Mouse (Mus musculus) kidney, adult 2 months (tissue): ENCODE data around the gene Tgoln1.

Experiments
- CTCF ChIP-seq: fragments of 200-500 bp; conservative IDR thresholded peaks from 2 replicates; pipeline ENCODE4 v1.5.1; 2011; ENCODE audit warnings: low read depth, mild to moderate bottlenecking, control low read depth, low read length, moderate library complexity, mixed read lengths; ENCODE audit not compliant: insufficient read depth, insufficient read length
- POLR2A ChIP-seq: fragments of 200-500 bp; IDR thresholded peaks from one replicate; pipeline ENCODE4 v1.6.1; 2011; ENCODE audit warnings: low read depth, low read length, control low read depth

DNA sequence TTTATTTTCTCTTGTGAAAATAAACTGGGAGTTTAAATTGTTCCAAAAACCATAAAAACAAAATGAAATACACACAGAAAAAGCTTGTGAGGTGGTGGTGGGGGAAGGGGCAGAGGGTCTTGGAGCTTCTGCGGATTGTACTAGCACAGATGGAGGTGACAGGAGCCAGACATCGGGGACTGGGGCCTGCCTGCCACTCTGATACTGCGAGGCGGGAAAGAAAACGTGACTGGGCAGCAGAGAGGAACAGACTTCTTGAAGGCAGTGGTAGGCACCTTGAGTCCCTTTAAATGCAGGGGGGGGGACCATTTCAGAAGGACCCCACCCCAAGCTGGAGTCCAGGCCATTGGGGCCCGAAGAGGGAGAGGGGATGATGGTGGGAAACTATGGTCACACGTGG, 9.6 kb upstream of the Tgoln1 start:
- TF ChIP-seq CTCF, result no peak
- TF ChIP-seq POLR2A, result no peak
